ENCODE assay signal across 8 mouse cellular contexts in the genomic region with DNA sequence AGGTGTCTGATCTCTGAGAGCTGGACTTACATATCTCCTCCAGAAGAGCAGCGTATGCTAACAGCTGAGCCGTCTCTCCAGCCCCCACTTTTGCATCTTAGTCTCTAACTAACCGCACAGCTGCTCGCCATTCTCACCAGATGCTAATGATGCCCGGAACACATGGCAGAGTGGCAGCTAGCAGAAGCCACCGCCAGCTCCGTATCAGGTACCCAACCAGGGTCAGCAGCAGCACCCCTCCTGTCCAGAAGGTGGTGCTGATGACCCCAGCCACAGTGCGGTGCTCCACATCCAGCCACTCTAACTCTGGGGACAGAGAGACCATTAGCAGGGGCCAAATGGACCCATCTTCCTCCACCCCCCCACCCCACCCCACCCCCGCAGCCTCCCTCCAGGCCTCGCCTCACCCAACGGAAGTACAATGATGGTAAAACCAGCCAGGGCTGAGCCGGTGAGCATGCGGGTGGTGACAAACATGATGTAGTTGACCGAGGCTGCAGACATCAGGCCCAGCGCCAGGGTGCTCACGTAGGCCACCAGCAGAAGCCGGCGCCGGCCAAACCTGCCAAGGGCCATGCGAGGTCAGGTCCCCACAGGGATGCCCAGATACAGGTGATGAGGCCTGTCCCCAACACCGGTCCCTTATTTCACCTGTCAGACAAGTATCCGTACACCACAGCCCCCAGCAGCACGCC. TPM values are rescaled to one million over a fixed set of nuclear protein-coding genes. Genes with fewer than 3 reads are reported as not detected.
DNase-seq lines count a peak whose midpoint lies in the region; ATAC-seq lines count a peak whose summit lies in the region.
"Had no signal": no experiment of that assay in that cellular context is flagged by ENCODE, and none has a peak within 500 bp of the region (broad histone marks: within the 10 kb centered on the region; RNA-seq: fewer than 3 reads in every experiment).

No protein-coding gene starts in this region.

- H3K27ac ChIP-seq in neural tube, embryonic 11.5 days (ENCODE audit: low read depth, low read length), result no peak overlapping the region
- no peak overlapping the region for H3K27ac ChIP-seq in forebrain, embryonic 16.5 days (ENCODE audit: low read length)
- H3K27ac ChIP-seq in neural tube, embryonic 12.5 days, result no peak overlapping the region

- no peak overlapping the region for H3K4me2 ChIP-seq in neural tube, embryonic 11.5 days (ENCODE audit: low read depth)
- H3K4me2 ChIP-seq in forebrain, embryonic 16.5 days (ENCODE audit: low read length), result no peak overlapping the region
- H3K4me2 ChIP-seq in neural tube, embryonic 12.5 days (replicated peaks), result peak overlapping the region; percentile 31

- peak; percentile 53 for DNase-seq in neural tube, embryonic 11.5 days (ENCODE audit: low spot score)
- DNase-seq in neural tube, embryonic 10.5 days (ENCODE audit: extremely low spot score, low spot score), result no peak
- DNase-seq in cerebellum, adult 9-10 months, result peak; percentile 60
- peak; percentile 55 for DNase-seq in kidney, adult 9 months
- DNase-seq in adrenal gland, postnatal 25 days, result no peak

- H3K27me3 ChIP-seq in neural tube, embryonic 11.5 days (ENCODE audit: control insufficient read depth, insufficient read depth, low read length), result no peaks in the 10 kb centered on the region
- H3K27me3 ChIP-seq in forebrain, embryonic 16.5 days (replicated peaks; ENCODE audit: control insufficient read depth, insufficient read depth, low read length), result no peaks in the 10 kb centered on the region
- peaks cover 12% of the 10 kb centered on the region for H3K27me3 ChIP-seq in neural tube, embryonic 12.5 days (replicated peaks)

- no peaks in the 10 kb centered on the region for H3K9me3 ChIP-seq in neural tube, embryonic 11.5 days (ENCODE audit: control insufficient read depth, low read length)
- H3K9me3 ChIP-seq in forebrain, embryonic 16.5 days (ENCODE audit: control insufficient read depth, low read length), result no peaks in the 10 kb centered on the region
- H3K9me3 ChIP-seq in neural tube, embryonic 12.5 days, result no peaks in the 10 kb centered on the region

- H3K9ac ChIP-seq in neural tube, embryonic 11.5 days (ENCODE audit: low read length), result no peak overlapping the region
- no peak overlapping the region for H3K9ac ChIP-seq in forebrain, embryonic 16.5 days (replicated peaks; ENCODE audit: low read depth, low read length)
- 0 out of 2 replicates have a peak overlapping the region, but pooled peaks have one; percentile 26 for H3K9ac ChIP-seq in neural tube, embryonic 12.5 days

- ATAC-seq in neural tube, embryonic 11.5 days (ENCODE audit: insufficient read depth, low FRiP score, low TSS enrichment), result peak; percentile 54
- ATAC-seq in forebrain, embryonic 16.5 days, result peak; percentile 56
- ATAC-seq in neural tube, embryonic 12.5 days (ENCODE audit: low FRiP score, low read depth), result peak; percentile 44; the same call in 1 of the 2 replicates

- 26% methylated on average over 23 of the region's 23 CpGs for WGBS in neural tube, embryonic 11.5 days
- WGBS in forebrain, embryonic 16.5 days, result 25% methylated on average over 23 of the region's 23 CpGs
- 28% methylated on average over 23 of the region's 23 CpGs for WGBS in neural tube, embryonic 12.5 days

- 0 out of 2 replicates have a peak, but pooled peaks cover 2% of the 10 kb centered on the region for H3K4me1 ChIP-seq in neural tube, embryonic 11.5 days (ENCODE audit: control insufficient read depth, insufficient read depth, low read length)
- peaks cover 4% of the 10 kb centered on the region; the same call in 1 of the 2 replicates for H3K4me1 ChIP-seq in forebrain, embryonic 16.5 days (replicated peaks; ENCODE audit: control insufficient read depth, insufficient read depth, low read length)
- peaks cover 9% of the 10 kb centered on the region; the same call in 1 of the 2 replicates for H3K4me1 ChIP-seq in neural tube, embryonic 12.5 days

- no peak overlapping the region for H3K4me3 ChIP-seq in neural tube, embryonic 11.5 days (ENCODE audit: low read depth, low read length)
- H3K4me3 ChIP-seq in forebrain, embryonic 16.5 days (replicated peaks; ENCODE audit: low read length), result no peak overlapping the region
- no peak overlapping the region for H3K4me3 ChIP-seq in neural tube, embryonic 12.5 days
- H3K4me3 ChIP-seq: erythroblast, embryonic 14.5 days had no signal

- H3K36me3 ChIP-seq in neural tube, embryonic 11.5 days (ENCODE audit: control insufficient read depth, insufficient read depth, low read length), result no peaks in the 10 kb centered on the region
- H3K36me3 ChIP-seq in forebrain, embryonic 16.5 days (ENCODE audit: control insufficient read depth, insufficient read depth), result no peaks in the 10 kb centered on the region
- H3K36me3 ChIP-seq in neural tube, embryonic 12.5 days, result no peaks in the 10 kb centered on the region

RNA-seq across cellular contexts. Expression of a gene that starts 1.4 kb away (rescaled TPM):
- not detected in 2 replicates for polyA plus RNA-seq in neural tube, embryonic 11.5 days (2014; fragmentation: Nextera tagmentation; extraction: Ambion mirVana)
- not detected in 2 replicates for polyA plus RNA-seq in forebrain, embryonic 16.5 days (2015; fragmentation: Nextera tagmentation; extraction: Ambion mirVana)
- not detected in 2 replicates for polyA plus RNA-seq in neural tube, embryonic 12.5 days (2016; fragmentation: Nextera tagmentation; extraction: Ambion mirVana)
- total RNA-seq in adrenal gland, postnatal 25 days (2021), result not detected in 2 replicates
- polyA plus RNA-seq: erythroblast, embryonic 14.5 days had no signal

RNA-seq across cellular contexts. Expression of a gene that starts 8.1 kb away (rescaled TPM):
- 0.24 and 0.74 TPM in 2 replicates for polyA plus RNA-seq in neural tube, embryonic 11.5 days (2014; fragmentation: Nextera tagmentation; extraction: Ambion mirVana)
- polyA plus RNA-seq in forebrain, embryonic 16.5 days (2015; fragmentation: Nextera tagmentation; extraction: Ambion mirVana), result 2.1 and 2.2 TPM in 2 replicates
- 0.74 and 0.75 TPM in 2 replicates for polyA plus RNA-seq in neural tube, embryonic 12.5 days (2016; fragmentation: Nextera tagmentation; extraction: Ambion mirVana)
- total RNA-seq in adrenal gland, postnatal 25 days (2021), result 0.61 and 1.4 TPM in 2 replicates
- polyA plus RNA-seq: erythroblast, embryonic 14.5 days had no signal

RNA-seq across cellular contexts. Expression of a gene that starts 50.7 kb away (rescaled TPM):
- 2.6 and 3.1 TPM in 2 replicates for polyA plus RNA-seq in neural tube, embryonic 11.5 days (2014; fragmentation: Nextera tagmentation; extraction: Ambion mirVana)
- 5.1 and 5.6 TPM in 2 replicates for polyA plus RNA-seq in forebrain, embryonic 16.5 days (2015; fragmentation: Nextera tagmentation; extraction: Ambion mirVana)
- polyA plus RNA-seq in neural tube, embryonic 12.5 days (2016; fragmentation: Nextera tagmentation; extraction: Ambion mirVana), result 6.2 and 7.1 TPM in 2 replicates
- total RNA-seq in adrenal gland, postnatal 25 days (2021), result 0.52 and 0.55 TPM in 2 replicates

RNA-seq across cellular contexts. Expression of a gene that starts 53.3 kb away (rescaled TPM):
- 15.0 and 15.8 TPM in 2 replicates for polyA plus RNA-seq in neural tube, embryonic 11.5 days (2014; fragmentation: Nextera tagmentation; extraction: Ambion mirVana)
- polyA plus RNA-seq in forebrain, embryonic 16.5 days (2015; fragmentation: Nextera tagmentation; extraction: Ambion mirVana), result 13.2 and 14.2 TPM in 2 replicates
- 17.1 and 18.4 TPM in 2 replicates for polyA plus RNA-seq in neural tube, embryonic 12.5 days (2016; fragmentation: Nextera tagmentation; extraction: Ambion mirVana)
- total RNA-seq in adrenal gland, postnatal 25 days (2021), result 34.7 and 38.3 TPM in 2 replicates

RNA-seq across cellular contexts. Expression of a gene that starts 59.7 kb away (rescaled TPM):
- 55.3 and 64.9 TPM in 2 replicates for polyA plus RNA-seq in neural tube, embryonic 11.5 days (2014; fragmentation: Nextera tagmentation; extraction: Ambion mirVana)
- polyA plus RNA-seq in forebrain, embryonic 16.5 days (2015; fragmentation: Nextera tagmentation; extraction: Ambion mirVana), result 26.0 and 26.6 TPM in 2 replicates
- polyA plus RNA-seq in neural tube, embryonic 12.5 days (2016; fragmentation: Nextera tagmentation; extraction: Ambion mirVana), result 40.5 and 42.3 TPM in 2 replicates
- total RNA-seq in adrenal gland, postnatal 25 days (2021), result 5.3 and 8.4 TPM in 2 replicates

Comparison
In these comparisons a context has a peak if more than half of its experiments do, and no peak if none do; other contexts are left out.
1. DNase-seq: peak in neural tube, embryonic 11.5 days (single experiment), cerebellum, adult 9-10 months (single experiment) and kidney, adult 9 months (single experiment); none in neural tube, embryonic 10.5 days (single experiment) and adrenal gland, postnatal 25 days (single experiment).
2. Peak in every context shown above with its lines, with median percentiles within 50 percentile points of each other: ATAC-seq.